Mouse (Mus musculus): ENCODE measurements around the gene Rpe65. TPM values are rescaled to one million over a fixed set of nuclear protein-coding genes. Genes with fewer than 3 reads are reported as not detected.

Rpe65 gene
- not detected in 4 replicates for total RNA-seq (2023; ENCODE audit: inconsistent age)

DNA sequence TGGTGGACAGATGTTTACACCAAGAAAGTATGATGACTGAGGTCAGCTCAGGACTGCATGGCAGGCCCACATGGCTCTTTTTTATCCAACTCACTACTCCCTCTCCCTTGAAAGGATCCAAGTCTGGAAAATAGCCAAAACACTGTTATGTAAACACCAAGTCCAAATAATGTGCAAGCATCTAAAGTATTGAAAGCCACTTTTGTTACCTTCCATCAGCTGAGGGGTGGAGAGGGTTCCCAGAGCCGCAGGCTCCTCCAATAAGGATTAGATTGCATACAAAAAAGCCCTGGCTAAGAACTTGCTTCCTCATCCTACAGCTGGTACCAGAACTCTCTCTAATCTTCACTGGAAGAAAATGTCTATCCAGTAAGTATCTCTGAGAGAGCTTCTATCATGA is at the start of gene Rpe65:
Gene Rpe65, plus strand, starts transcription at position 301 of the 400 bp plus-strand sequence.

Other genes starting within 250 kb of the Rpe65 start
- gene Depdc1a, start 103.7 kb upstream of the Rpe65 start, total RNA-seq (2023; ENCODE audit: inconsistent age), result 0.72 to 1.7 TPM (median 1.2 TPM) in 4 replicates
- gene Wls, start 240.5 kb downstream of the Rpe65 start, total RNA-seq (2023; ENCODE audit: inconsistent age), result 5.2 to 11.8 TPM (median 7.3 TPM) in 4 replicates

Measured in B cell, adult (primary cell).